In the genomic region with DNA sequence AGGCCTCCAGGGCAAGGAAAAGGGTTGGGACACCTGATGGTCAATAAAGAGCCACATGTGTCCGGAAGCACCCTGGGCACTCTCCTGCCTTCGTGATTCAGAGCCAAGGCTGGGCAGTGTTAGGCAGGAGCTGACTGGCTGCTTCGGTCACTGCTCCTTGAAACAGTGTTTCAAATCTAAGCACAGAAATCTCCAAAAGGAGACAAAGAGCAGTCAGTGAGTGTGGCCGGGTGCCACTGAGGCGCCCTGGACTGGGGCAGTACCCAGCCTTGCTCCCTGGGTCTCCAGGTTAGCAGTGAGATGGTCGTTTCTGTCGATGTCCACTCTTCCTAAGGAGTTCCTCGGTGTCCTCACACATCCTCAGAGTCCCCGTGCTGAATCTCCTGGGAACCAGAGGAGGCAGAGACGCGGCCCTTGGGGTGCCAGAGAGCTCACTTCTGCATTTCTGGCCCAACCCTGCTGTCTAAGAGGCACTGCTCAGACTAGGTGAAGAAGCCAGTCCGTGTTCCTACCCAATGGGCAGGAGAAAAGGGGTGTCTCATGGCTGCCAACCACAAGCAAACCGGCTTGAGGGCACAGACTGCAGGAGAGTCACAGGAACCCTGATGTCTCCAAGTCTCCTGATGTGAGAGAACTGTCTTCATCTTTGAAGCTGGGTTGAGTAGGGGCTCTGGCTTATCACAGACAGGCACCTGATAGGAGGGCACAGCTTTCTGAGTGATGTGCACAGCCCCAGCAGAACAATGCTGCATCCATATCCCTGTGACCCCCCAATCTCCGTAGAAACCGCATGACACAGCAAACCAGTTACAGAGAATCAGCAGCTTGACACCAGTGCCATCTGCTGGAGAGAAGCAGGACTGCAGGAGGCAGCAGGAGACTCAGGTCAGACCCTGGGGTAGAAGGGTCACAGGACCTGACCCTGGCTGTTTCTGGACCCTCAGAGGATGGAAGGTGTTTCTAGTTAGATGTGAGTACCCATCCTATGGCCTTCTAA, we compare ENCODE assay signal across 9 mouse cellular contexts. TPM values are rescaled to one million over a fixed set of nuclear protein-coding genes. Genes with fewer than 3 reads are reported as not detected.
A peak's percentile ranks its signal among the peaks of the same experiment; 100 is the strongest.
DNase-seq lines count a peak whose midpoint lies in the region; ATAC-seq lines count a peak whose summit lies in the region.
"Had no signal": no experiment of that assay in that cellular context is flagged by ENCODE, and none has a peak within 500 bp of the region (broad histone marks: within the 10 kb centered on the region; RNA-seq: fewer than 3 reads in every experiment).

No protein-coding gene starts in this region.

- peak; percentile 66 for ATAC-seq in forebrain, embryonic 13.5 days

- peak; percentile 15 for DNase-seq in MEL-GATA-1-ER (ENCODE audit: extremely low read depth, low read depth)
- DNase-seq in c-Kit-positive CD71-positive TER-119-positive erythroid progenitor cells, embryonic 14.5 days (ENCODE audit: low spot score), result peak; percentile 47
- peak; percentile 86 for DNase-seq in heart, postnatal 4 days
- DNase-seq in layer of hippocampus, adult 9-11 months, result peak; percentile 63
- peak; percentile 81 for DNase-seq in lung, postnatal 36 days
- DNase-seq in retina, postnatal 7 days (ENCODE audit: low read depth, low spot score), result peak; percentile 63
- peak; percentile 66 for DNase-seq in urinary bladder, postnatal 14 days (ENCODE audit: low spot score)

- H3K4me2 ChIP-seq in forebrain, embryonic 13.5 days, result no peak overlapping the region
- H3K4me2 ChIP-seq: liver, embryonic 15.5 days had no signal

- WGBS in forebrain, embryonic 13.5 days, result 74% methylated on average over 15 of the region's 15 CpGs

- no peak overlapping the region for H3K27ac ChIP-seq in forebrain, embryonic 13.5 days
- H3K27ac ChIP-seq: liver, embryonic 15.5 days had no signal

- H3K27me3 ChIP-seq in forebrain, embryonic 13.5 days, result no peaks in the 10 kb centered on the region
- H3K27me3 ChIP-seq: liver, embryonic 15.5 days had no signal

- peaks cover 17% of the 10 kb centered on the region for H3K36me3 ChIP-seq in forebrain, embryonic 13.5 days (ENCODE audit: poor library complexity, severe bottlenecking)
- H3K36me3 ChIP-seq: liver, embryonic 15.5 days had no signal

- no peaks in the 10 kb centered on the region for H3K9me3 ChIP-seq in forebrain, embryonic 13.5 days (replicated peaks)
- H3K9me3 ChIP-seq: liver, embryonic 15.5 days had no signal

- H3K4me3 ChIP-seq in forebrain, embryonic 13.5 days, result no peak overlapping the region
- H3K4me3 ChIP-seq: liver, embryonic 15.5 days had no signal

- peaks cover 8% of the 10 kb centered on the region; the same call in 1 of the 2 replicates for H3K4me1 ChIP-seq in forebrain, embryonic 13.5 days
- H3K4me1 ChIP-seq: liver, embryonic 15.5 days had no signal

- H3K9ac ChIP-seq in forebrain, embryonic 13.5 days, result no peak overlapping the region
- H3K9ac ChIP-seq: liver, embryonic 15.5 days had no signal

RNA-seq across cellular contexts. Expression of a gene that starts 12.1 kb away (rescaled TPM):
- 16.7 and 17.3 TPM in 2 replicates for polyA plus RNA-seq in forebrain, embryonic 13.5 days (2015; fragmentation: Nextera tagmentation; extraction: Ambion mirVana)
- 1 to 10 TPM; 7.8 to 7.9 TPM for total RNA-seq in heart, postnatal 4 days (2021)

RNA-seq across cellular contexts. Expression of a gene that starts 34.0 kb away (rescaled TPM):
- polyA plus RNA-seq in forebrain, embryonic 13.5 days (2015; fragmentation: Nextera tagmentation; extraction: Ambion mirVana), result 1.0 and 1.2 TPM in 2 replicates
- total RNA-seq in heart, postnatal 4 days (2021), result under 1 TPM; 0.77 to 0.79 TPM

Comparison
In these comparisons a context has a peak if more than half of its experiments do, and no peak if none do; other contexts are left out.
1. DNase-seq: peak in every context shown above with its lines; median percentile 86 in heart, postnatal 4 days; 81 in lung, postnatal 36 days; 66 in urinary bladder, postnatal 14 days; 63 in layer of hippocampus, adult 9-11 months; 63 in retina, postnatal 7 days; 47 in c-Kit-positive CD71-positive TER-119-positive erythroid progenitor cells, embryonic 14.5 days; 15 in MEL-GATA-1-ER.